Mouse (Mus musculus) brain, embryonic 18.5 days (tissue): ENCODE measurements around the gene Fdps.
A peak's percentile ranks its signal among the peaks of the same experiment; 100 is the strongest.
"Not testable (repeated sequence)": the region's sequence is repeated elsewhere in the genome, so short reads cannot be mapped to it uniquely, and the experiment has no call there.

Source experiments
- DNase-seq: peaks from one replicate; pipeline ENCODE4 v3.0.0-alpha.2; 2012; ENCODE audit warnings: low read depth, low spot score

Fdps gene

DNA sequence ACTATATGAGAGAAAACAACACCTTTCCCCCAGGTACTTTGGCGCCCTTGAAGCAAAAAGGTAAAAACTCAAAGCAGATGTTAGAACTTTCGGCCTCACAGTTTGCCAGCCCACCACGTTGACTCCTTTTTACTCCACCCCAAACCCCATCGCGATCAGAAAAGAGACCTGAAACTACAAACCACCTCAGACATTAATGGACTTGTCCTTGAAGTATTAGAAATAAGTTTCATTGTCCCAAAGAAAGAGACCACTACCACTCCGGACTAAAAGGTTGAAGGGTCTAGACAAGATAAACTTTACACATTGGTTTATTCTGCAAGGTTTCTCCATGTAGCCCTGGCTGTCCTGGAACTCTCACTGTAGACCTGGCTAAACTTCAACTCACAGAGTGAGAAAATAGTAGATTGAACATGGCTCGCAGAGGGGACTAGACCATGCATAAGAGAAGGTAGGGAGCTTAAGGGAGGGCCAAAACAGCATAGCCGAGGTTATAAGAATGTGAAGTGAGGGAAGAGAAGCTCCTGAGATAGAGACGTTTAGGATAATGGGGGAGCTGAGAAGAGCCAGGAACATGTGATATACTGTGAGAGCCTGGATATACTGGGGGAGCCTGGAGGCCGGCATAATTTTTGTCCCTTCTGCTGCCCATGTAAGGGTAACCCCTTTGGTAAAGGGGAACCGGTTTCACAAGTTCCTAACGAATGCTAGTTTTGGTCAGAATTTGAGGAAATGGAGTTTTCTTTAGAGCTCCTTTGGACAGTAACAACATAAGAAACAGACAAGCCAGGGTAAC lies 934 bp upstream of the Fdps start:
- DNase-seq, result no peak

DNA sequence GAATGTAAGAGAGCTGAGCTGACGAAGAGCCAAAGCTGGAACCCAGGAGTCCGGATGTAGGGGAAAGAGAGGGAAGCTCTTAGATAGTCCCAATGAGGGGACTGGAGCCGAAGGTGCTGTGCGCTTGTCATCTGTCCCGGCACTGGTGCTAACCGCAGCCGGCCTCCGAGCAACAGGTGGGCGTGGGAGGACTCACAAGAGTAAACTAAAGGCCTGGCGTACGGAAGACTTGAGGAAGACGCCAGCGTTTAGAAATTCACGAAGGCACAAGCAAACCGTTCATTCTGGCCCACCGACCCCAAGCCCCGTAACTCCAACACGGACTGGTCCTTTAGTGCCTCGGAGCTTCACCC lies 324 bp downstream of the Fdps start:
- DNase-seq, result no peak

DNA sequence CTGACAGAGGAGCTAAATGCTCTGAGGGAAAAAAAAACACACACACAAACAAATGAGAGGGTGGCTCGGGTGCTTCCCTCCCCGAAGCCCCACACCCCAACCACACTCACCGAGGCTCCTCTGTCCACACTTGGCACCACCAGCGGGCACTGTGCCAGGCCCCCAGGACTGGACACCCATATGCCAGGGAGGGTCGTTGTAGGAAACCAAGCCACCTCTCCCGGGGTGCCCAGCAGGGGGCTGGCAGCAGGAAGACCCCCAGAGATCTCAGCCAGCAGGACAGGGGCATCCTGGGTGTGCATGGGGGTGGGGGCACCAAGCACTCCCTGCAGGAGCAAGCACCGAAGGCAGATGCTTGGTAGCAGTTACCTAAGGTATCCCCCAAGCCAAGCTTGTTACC lies 948 bp downstream of the Fdps start, which contains the start of gene Gm43738:
TSS of gene Gm43738 (minus strand) at position 289 of the 400 bp plus-strand sequence.
- DNase-seq, result no peak

DNA sequence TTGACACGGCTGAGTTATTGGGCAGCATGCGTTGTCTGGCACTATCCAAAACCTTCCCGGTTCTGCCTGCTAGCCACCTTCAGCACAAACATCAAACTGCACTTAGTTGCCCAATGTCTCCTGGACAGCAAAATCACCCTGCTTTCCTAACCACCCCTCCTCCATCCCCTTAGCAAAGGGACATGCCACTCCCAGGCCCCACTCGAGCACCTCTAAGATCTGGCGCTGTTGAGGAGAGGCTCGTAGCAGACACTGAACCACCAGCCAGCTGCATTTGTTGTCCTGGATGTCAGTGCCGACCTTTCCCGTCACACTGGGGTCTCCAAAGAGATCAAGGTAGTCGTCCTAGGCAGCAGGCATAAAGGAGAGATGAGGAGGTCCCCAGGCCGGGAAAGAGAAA lies 7.7 kb downstream of the Fdps start:
- DNase-seq, result no peak

DNA sequence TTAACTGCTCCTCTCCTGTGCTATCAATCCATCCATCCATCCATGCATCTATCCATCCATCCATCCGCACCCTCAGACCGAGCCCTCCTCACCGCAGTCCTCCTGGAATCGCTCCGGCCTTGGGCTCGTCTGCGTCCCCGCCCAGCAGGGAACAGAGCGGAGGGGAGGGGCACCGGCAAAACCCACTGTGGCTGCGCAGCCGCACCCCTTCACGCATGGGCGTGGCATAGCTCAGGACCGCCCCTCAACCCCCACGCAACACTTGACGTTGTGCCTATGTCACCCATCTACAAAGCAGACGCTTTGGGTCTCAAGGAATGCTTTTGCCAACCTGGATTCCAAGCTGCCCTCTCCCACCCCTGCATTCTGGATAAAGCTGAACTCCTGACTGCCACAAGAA lies 8.6 kb downstream of the Fdps start, which contains the start of gene Rusc1:
TSS of gene Rusc1 (minus strand) at position 137 of the 400 bp plus-strand sequence.
- peak; percentile 85 for DNase-seq

DNA sequence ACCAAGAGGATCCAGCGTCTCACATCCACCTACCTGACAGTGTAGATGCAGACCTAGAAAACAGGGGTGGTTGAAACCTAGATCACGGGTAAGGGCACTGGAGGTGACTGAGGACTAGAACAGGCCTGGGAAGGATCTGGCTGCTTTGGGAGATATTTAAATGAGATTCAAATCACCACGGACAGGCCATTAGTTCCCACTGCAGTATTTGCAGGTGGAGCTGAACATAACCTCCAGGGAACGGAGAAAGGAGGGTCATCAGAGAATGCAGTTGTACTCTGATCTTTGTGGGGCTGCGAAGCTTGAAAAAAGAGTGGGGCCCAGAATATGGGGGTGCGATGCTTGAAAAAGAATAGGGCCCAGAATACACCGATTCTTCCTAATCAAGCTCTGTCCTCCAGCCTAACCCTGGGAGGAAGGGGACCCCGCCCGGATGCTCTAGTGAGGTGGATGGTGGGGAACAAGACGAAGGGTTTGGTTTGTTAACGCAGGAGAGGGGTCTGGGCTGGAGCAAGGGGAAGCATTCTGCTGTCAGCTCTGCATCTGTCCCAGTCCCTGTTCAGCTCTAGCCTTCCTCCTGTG lies 9.2 kb downstream of the Fdps start:
- DNase-seq, result no peak

DNA sequence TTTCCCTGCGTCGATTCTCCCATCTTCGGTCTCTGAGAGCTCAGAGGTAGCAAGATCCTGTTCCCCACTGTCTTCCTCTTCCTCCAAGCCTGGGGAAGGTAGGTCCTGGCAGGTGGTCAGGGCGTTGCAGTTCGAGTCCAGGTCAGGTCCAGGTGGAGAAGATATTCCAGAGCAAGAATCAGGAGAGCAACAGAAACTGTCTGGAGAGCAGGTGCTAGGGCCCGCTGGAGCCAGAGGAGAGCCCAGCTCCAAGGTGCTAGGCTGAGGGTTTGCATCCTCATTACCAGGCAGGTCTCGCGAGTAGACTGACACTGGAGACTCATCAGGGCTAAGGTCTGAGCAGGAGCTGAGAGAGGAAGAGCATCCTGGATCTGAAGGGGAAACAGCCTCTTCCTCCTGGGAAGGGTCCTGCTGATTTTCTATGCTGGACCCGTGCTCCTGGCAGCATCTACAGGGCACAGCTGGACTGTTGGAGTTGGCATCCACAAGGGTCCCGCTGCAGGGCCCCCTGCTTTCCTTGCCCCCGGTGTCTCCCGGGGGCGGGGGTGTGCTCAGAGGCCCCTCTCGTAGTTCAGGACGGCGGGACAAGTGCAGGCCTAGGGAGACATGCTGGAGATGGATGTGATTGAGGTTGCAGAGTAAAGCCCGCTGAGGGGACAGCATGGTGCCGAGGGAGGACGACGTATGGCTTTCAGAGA lies 9.8 kb downstream of the Fdps start:
- DNase-seq, result no peak

DNA sequence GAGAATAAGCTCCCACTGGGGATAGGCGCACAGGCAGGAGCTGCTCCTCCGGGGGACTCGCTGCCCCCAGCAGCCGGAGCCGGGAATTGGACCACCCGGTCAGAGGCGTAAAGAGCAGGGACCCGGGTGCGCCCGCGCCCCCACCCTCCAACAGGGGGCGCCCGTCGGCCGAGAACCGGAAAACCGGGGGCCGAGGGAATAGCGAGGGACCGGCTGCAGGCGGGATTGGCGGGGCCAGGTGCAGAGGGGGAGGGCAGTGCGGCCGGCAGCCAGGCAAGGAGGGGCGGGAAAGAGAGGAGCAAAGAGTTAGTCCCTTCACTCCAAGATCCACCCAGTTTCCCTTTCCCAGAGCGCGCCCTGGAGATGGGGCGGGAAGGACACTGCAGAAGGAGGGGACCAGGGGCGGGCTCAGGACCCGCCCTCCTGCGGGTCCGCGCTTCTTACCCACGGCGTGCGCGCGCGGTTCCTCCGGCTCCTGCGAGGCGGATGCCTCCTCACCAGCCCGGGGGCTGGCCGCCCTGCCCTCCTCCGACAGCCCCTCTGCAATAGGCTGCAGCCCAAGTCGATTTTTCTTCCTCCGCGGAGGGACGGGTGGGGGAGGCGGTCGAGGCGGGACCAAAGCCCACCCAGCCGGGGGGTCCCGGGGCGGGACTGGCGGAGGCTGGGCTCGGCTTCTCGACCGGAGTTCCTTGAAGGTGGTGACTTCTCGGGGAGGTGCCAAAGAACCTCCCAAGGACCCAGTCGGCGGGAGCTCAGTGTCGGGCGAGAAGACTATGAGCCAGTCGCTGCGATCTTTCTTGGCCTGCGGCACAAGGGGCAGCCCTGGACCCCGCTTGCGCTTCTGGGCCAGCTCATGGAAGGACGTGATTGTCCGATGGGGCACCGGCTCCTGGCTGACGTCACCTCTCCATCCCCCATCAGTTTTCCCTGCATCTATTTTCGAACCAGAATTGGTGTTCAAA lies 10.8 kb downstream of the Fdps start:
- no peak for DNase-seq

DNA sequence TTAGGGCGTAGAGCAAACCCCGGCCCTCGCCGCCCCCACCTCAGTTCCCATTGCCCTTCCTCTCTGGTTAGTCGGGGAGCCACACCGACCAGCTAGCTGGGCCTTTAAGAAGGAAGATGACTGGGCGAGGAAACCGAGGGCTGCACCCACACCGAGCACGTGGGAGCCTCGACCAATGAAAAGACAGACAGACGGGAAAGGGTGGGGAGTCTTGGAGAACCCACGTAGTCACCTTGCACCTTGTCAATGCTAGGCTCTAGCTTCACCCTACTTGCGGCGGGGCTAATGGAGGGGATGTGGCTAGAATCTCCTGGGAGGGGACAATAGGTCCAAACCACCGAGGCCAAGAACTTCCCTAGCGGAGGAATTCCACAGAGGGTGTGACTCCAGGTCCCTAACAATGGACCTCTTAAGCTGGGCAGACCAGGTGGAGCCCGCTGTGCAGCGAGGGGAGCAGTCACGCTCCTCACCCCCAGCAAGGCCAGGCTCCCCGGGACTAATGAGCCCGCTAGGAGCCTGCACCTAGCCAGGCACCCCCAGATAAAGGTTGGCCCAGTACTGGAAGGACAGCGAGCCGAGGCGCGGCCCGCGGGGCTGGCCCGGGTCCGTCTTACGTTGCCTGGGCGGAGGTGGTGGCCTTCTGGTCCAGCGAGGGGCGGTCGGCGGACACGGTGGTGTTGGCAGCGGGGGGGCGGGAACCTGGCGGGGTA lies 11.7 kb downstream of the Fdps start:
- DNase-seq, result peak; percentile 69

DNA sequence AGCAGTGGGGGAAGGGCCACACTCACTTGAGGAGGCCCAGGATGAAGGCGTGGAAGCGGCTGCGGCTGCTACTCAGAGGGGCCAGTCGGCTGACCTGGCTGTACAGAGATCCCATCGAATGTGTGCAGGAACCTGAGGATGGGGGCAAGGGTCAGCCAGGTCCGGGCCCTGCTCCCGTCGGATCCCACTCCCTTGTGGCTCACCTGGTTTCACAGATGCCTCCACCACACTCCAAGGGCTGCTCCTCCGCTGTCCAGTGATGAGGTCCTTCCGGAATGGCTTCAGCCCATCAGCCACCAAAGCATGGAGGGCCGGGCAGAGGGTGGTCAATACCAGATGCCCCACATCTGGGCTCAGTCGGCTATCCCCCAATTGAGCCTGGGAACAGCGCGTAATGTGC lies 12.8 kb downstream of the Fdps start:
- DNase-seq, result no peak

DNA sequence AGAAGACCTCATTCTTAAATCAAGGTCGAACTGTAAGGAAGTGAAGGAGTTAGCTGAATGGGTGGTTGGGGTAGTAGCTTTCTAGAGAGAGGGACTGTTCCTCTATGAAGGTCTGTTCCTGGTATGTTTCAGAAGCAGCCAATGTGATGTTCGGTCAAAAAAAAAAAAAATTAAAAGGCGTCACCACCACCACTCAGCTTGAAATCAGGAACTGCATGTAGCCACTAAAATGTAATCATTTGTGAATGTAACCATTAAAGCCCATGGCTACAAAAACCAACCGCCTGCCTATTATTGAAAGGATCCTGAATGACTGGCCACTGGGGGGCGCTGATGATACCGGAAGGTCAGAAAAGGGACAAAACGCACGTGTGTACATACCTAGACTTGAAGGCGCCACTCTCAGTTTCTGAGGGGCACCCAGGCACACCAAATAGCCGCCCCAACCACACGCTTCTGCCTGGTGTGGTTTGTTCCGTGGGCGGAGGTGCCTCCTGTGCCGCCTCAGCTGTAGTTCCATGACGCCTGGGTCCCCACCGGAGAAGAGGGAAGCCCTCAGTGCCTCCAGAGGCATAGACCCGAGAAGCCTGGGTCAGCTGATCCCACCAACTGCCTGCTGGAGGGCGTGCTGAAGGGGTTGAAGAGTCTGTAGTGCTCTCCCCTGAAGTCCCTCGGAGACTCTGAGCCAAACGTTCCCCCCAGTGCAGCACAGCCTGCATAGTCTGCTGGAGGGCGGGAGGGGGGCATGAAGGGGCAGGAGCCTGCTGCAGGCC lies 14.2 kb downstream of the Fdps start:
- no peak for DNase-seq

DNA sequence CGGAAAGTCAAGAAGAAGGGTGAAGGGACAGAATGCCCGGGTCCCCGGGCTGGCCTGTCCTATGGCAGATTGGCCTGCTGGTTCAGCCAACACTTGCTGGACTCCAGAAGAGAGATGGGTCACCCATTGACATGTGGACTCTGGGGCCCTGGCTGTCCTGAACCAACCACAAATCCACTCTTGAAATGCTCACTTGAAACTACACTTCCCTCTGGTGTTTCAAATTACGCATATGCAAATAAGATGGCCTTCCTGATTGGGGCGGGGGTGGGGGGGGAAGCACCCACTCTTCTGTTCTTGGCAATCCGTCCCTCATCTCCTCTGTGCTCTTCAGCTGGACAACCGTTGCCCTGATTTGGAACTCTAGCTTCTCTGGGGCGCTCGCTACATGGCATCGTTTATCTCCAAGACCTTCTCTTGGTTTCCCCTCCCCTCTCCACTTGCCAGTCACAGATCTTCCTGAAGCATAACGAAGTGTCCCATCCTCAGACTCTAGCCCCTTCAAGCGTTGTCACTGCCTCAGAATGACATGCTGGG lies 17.0 kb downstream of the Fdps start:
- no peak for DNase-seq

DNA sequence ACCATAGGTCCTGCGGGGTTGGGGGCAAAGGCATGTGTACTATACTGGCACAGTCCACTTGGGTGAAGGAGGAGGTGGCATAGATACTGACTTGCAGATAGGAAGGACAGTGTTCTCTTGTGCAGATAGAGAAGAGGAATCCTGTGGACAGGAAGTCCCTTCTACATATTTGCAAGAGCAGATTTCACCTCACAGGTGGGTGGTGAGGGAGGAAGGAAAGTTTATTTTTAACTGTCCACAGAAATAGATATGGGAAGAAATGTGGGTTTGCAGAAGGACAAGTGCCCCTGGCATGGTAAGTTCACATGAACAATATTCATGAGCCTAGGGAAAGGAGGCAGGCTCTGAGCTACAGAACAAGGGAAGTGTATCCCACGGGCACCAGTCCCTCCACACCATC lies 17.6 kb downstream of the Fdps start:
- no peak for DNase-seq

DNA sequence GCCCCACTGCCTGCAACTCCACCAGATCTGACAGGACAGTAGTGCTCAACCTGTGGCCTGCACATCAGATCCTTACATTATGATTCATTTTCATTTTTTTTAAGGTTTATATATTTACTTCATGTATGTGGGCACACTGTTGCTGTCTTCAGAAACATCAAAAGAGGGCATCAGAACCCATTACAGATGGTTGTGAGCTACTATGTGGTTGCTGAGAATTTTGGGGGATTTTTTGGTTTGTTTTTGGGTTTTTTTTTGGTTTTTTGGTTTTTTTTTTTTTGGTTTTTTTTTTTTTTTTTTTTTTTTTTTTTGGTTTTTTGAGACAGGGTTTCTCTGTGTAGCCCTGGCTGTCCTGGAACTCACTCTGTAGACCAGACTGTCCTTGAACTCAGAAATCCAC lies 19.5 kb downstream of the Fdps start:
- DNase-seq, result not testable (repeated sequence)

DNA sequence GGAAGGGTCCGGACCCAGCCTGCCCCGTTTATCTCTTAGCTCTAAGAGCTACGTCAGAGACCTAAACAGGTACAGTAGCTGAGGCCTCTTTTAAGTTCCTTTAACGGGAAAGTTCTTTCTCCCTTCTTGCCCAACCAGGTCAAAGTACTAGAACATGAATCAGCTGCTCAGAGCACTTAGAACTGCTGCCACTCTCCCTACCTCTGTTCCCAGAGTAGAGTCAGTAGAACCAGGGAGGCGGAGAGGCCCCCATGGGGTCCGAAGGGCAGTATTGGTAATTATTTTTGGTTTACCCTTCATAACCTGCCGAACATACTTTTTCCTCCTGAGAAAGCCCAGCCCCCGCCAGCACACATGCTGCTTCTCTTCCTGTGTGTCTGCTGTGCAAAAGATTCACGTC lies 24.4 kb downstream of the Fdps start:
- no peak for DNase-seq

DNA sequence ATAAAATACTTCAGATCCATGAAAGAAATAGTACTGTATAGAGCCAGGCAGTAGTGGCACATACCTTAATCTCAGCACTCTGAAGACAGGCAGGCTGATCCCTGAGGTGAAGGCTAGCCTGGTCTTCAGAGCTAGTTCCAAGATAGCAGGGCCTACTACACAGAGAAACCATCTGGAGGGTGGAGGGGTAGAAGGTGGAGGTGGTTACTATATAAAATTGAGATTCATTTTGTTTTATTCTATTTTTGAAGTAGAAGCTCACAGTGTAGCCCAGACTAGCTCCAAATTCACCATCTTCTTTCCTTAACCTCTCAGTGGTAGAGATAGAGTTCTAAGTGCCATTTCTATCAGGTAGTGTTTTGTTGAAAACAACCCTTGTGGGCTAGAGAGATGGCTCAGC lies 34.5 kb downstream of the Fdps start:
- no peak for DNase-seq

DNA sequence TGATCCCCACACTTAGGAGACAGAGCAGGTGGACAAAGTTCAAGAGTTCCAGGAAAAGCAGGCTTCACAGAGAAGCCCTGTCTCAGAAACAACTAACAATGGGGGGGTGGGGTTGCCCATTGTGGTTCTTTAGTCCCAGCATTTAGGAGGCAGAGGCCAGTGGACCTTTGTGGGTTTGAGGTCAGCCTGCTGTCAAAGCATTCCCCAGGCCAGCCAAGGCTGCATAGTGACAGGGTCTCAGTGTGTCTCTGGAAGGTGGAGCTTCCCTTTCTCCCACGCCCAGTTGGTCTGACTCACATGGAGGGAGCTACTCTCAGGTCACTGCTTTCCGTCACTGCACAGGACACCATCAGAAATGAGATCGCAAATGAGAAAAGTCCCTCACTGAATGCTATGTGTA lies 40.1 kb downstream of the Fdps start:
- DNase-seq, result no peak

DNA sequence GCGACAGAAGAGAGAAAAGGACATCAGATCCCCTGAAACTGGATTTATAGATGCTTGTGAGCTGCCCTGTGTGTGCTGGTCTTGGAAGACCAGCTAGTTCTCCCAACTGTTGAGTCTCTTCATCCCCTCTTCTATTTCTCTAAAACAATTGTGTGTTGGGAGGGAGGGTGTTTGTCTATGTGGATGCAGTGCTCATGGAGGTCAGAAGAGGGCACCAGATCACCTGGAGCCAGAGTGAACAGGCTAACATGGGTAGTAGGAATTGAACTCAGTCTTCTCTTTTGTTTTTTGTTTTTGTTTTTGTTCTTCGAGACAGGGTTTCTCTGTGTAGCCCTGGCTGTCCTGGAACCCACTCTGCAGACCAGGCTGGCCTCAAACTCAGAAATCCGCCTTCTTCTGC lies 43.0 kb downstream of the Fdps start:
- DNase-seq, result no peak

DNA sequence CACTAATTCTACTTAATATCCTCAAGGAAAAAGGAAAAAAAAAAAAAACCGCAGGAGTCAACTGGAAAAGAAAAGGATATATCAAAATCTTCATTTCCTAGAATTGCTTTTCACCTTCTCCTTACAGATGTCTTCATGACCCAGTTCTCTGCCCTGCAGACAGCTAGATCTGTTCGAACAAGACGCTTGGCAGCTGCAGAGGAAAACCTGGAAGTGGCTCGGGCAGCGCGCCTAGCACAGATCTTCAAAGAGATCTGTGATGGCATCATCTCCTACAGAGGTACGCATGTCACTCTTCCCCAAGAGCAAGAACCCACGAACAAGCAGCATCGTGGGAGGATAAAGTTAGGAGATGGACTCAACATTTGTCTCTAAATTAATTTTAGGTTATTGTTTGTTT lies 43.4 kb downstream of the Fdps start:
- DNase-seq, result no peak
